Mouse (Mus musculus) CH12.LX (cell line): ENCODE measurements around the gene Lsp1.

ENCODE experiments used
- ETS1 ChIP-seq: conservative IDR thresholded peaks from 2 replicates; pipeline ENCODE4 v1.6.1; 2012; ENCODE audit warnings: low read depth, mild to moderate bottlenecking, inconsistent platforms, low read length, improper control_type of control experiment, moderate library complexity
- MAX ChIP-seq: IDR thresholded peaks from 2 replicates; pipeline ENCODE4 v1.6.1; 2011; ENCODE audit warnings: low read length, improper control_type of control experiment
- MEF2A ChIP-seq: IDR thresholded peaks from 2 replicates; pipeline ENCODE4 v1.6.1; 2014; ENCODE audit warnings: low read depth, mild to moderate bottlenecking, inconsistent platforms, low read length, improper control_type of control experiment, borderline replicate concordance

GRCm38 (mm10) chr7:142460636-142461077 lies at the start of gene Lsp1:
- peak; percentile 82 for TF ChIP-seq MEF2A
- TF ChIP-seq MAX: peak; percentile 21; the same call in 1 of the 2 replicates
- TF ChIP-seq ETS1: peak; percentile 86
